9 mouse cellular contexts compared by ENCODE assay signal in the genomic region with DNA sequence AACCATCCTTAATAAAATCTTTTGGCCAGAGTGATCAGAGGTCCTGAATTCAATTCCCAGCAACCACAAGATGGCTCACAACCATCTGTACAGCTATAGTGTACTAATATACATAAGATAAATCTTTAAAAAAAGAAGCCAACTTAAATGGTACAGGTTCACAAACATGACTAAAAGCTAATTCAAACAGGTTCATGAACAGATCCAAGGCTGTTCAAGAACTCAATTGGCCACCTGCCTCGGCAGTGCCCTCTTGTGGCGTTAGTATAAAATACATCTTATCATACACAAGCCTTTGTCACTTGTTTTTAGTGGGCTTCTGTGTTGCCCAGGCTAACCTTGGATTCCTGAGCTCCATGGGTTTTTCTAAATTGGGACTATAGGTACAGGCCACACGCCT. TPM values are rescaled to one million over a fixed set of nuclear protein-coding genes. Genes with fewer than 3 reads are reported as not detected.
DNase-seq lines count a peak whose midpoint lies in the region; ATAC-seq and TF ChIP-seq lines count a peak whose summit lies in the region.
"Had no signal": no experiment of that assay in that cellular context is flagged by ENCODE, and none has a peak within 500 bp of the region (broad histone marks: within the 10 kb centered on the region; RNA-seq: fewer than 3 reads in every experiment).

No protein-coding gene starts in this region.

- no peak overlapping the region for H3K4me3 ChIP-seq in forebrain, postnatal 0 days (ENCODE audit: low read depth, low read length)
- H3K4me3 ChIP-seq in forebrain, embryonic 16.5 days (replicated peaks; ENCODE audit: low read length), result no peak overlapping the region
- no peak overlapping the region for H3K4me3 ChIP-seq in hindbrain, postnatal 0 days (ENCODE audit: low read length)

- DNase-seq in forebrain, postnatal 0 days, result peak; percentile 78
- peak; percentile 53 for DNase-seq in right cerebral cortex, adult 18-20 months
- DNase-seq in right cerebral cortex, postnatal 36 days (ENCODE audit: low spot score in 2 of 2), result no peak
- peak; percentile 49 for DNase-seq in cerebellum, adult 8-10 months
- DNase-seq in hindbrain, postnatal 0 days (ENCODE audit: low spot score), result peak; percentile 79
- peak; percentile 77 for DNase-seq in lung, postnatal 36 days
- peak; percentile 36 for DNase-seq in testis, postnatal 14 days (ENCODE audit: low spot score)

- no peak overlapping the region for H3K4me2 ChIP-seq in forebrain, postnatal 0 days (ENCODE audit: low read depth)
- H3K4me2 ChIP-seq in forebrain, embryonic 16.5 days (ENCODE audit: low read length), result no peak overlapping the region
- no peak overlapping the region for H3K4me2 ChIP-seq in hindbrain, postnatal 0 days (ENCODE audit: low read depth, low read length)

- H3K27me3 ChIP-seq in forebrain, postnatal 0 days (ENCODE audit: insufficient read depth, low read length), result no peaks in the 10 kb centered on the region
- H3K27me3 ChIP-seq in forebrain, embryonic 16.5 days (replicated peaks; ENCODE audit: control insufficient read depth, insufficient read depth, low read length), result no peaks in the 10 kb centered on the region
- H3K27me3 ChIP-seq in hindbrain, postnatal 0 days (ENCODE audit: insufficient read depth, low read length), result no peaks in the 10 kb centered on the region

- no peak overlapping the region for H3K27ac ChIP-seq in forebrain, postnatal 0 days (ENCODE audit: low read depth, low read length)
- H3K27ac ChIP-seq in forebrain, embryonic 16.5 days (ENCODE audit: low read length), result no peak overlapping the region
- H3K27ac ChIP-seq in hindbrain, postnatal 0 days, result no peak overlapping the region

- no peaks in the 10 kb centered on the region for H3K4me1 ChIP-seq in forebrain, postnatal 0 days (ENCODE audit: insufficient read depth)
- peaks cover 14% of the 10 kb centered on the region for H3K4me1 ChIP-seq in forebrain, embryonic 16.5 days (replicated peaks; ENCODE audit: control insufficient read depth, insufficient read depth, low read length)
- H3K4me1 ChIP-seq in hindbrain, postnatal 0 days (ENCODE audit: insufficient read depth, low read length), result no peaks in the 10 kb centered on the region

- H3K9me3 ChIP-seq in forebrain, postnatal 0 days (ENCODE audit: low read length), result no peaks in the 10 kb centered on the region
- no peaks in the 10 kb centered on the region for H3K9me3 ChIP-seq in forebrain, embryonic 16.5 days (ENCODE audit: control insufficient read depth, low read length)
- H3K9me3 ChIP-seq in hindbrain, postnatal 0 days (ENCODE audit: low read length), result no peaks in the 10 kb centered on the region

- ATAC-seq in forebrain, postnatal 0 days, result no peak
- ATAC-seq in forebrain, embryonic 16.5 days, result no peak
- no peak for ATAC-seq in hindbrain, postnatal 0 days

- WGBS in forebrain, postnatal 0 days, result 23% methylated on average over 3 of the region's 3 CpGs
- WGBS in forebrain, embryonic 16.5 days, result 20% methylated on average over 3 of the region's 3 CpGs
- 14% methylated on average over 3 of the region's 3 CpGs for WGBS in hindbrain, postnatal 0 days

- H3K9ac ChIP-seq in forebrain, postnatal 0 days, result no peak overlapping the region
- no peak overlapping the region for H3K9ac ChIP-seq in forebrain, embryonic 16.5 days (replicated peaks; ENCODE audit: low read depth, low read length)
- H3K9ac ChIP-seq in hindbrain, postnatal 0 days (replicated peaks; ENCODE audit: low read length), result no peak overlapping the region

- TF ChIP-seq CTCF in forebrain, postnatal 0 days (IDR thresholded peaks at IDR 0.05; ENCODE audit: low read depth), result peak; percentile 77
- TF ChIP-seq CTCF in hindbrain, postnatal 0 days (IDR thresholded peaks at IDR 0.05; ENCODE audit: low read depth), result peak; percentile 81

- peaks cover 18% of the 10 kb centered on the region for H3K36me3 ChIP-seq in forebrain, postnatal 0 days (ENCODE audit: insufficient read depth)
- H3K36me3 ChIP-seq in forebrain, embryonic 16.5 days (ENCODE audit: control insufficient read depth, insufficient read depth), result peaks cover 11% of the 10 kb centered on the region
- H3K36me3 ChIP-seq in hindbrain, postnatal 0 days (ENCODE audit: insufficient read depth, low read length), result peaks cover 9% of the 10 kb centered on the region; the same call in 1 of the 2 replicates

RNA-seq across cellular contexts. Expression of a gene that starts 3.9 kb away (rescaled TPM):
- 105 and 115 TPM in 2 replicates for total RNA-seq in forebrain, postnatal 0 days (2014; rRNA removed)
- 1,342 and 1,370 TPM in 2 replicates for polyA plus RNA-seq in forebrain, postnatal 0 days (2015; fragmentation: Nextera tagmentation; extraction: Ambion mirVana)
- 1,243 and 1,295 TPM in 2 replicates for polyA plus RNA-seq in forebrain, embryonic 16.5 days (2015; fragmentation: Nextera tagmentation; extraction: Ambion mirVana)
- total RNA-seq in hindbrain, postnatal 0 days (2014; rRNA removed), result 74.1 and 76.5 TPM in 2 replicates
- polyA plus RNA-seq in hindbrain, postnatal 0 days (2015; fragmentation: Nextera tagmentation; extraction: Ambion mirVana), result 1,309 and 1,318 TPM in 2 replicates

RNA-seq across cellular contexts. Expression of a gene that starts 10.6 kb away (rescaled TPM):
- not detected in 2 replicates for total RNA-seq in forebrain, postnatal 0 days (2014; rRNA removed)
- 0.48 and 0.51 TPM in 2 replicates for polyA plus RNA-seq in forebrain, postnatal 0 days (2015; fragmentation: Nextera tagmentation; extraction: Ambion mirVana)
- polyA plus RNA-seq in forebrain, embryonic 16.5 days (2015; fragmentation: Nextera tagmentation; extraction: Ambion mirVana), result not detected in 2 replicates
- not detected in 2 replicates for total RNA-seq in hindbrain, postnatal 0 days (2014; rRNA removed)
- 0.45 and 0.73 TPM in 2 replicates for polyA plus RNA-seq in hindbrain, postnatal 0 days (2015; fragmentation: Nextera tagmentation; extraction: Ambion mirVana)
- total RNA-seq: layer of hippocampus, adult 18-20 months had no signal

RNA-seq across cellular contexts. Expression of a gene that starts 32.4 kb away (rescaled TPM):
- 274 and 518 TPM in 2 replicates for total RNA-seq in forebrain, postnatal 0 days (2014; rRNA removed)
- polyA plus RNA-seq in forebrain, postnatal 0 days (2015; fragmentation: Nextera tagmentation; extraction: Ambion mirVana), result 131 and 237 TPM in 2 replicates
- 72.3 and 164 TPM in 2 replicates for polyA plus RNA-seq in forebrain, embryonic 16.5 days (2015; fragmentation: Nextera tagmentation; extraction: Ambion mirVana)
- 530 and 555 TPM in 2 replicates for total RNA-seq in hindbrain, postnatal 0 days (2014; rRNA removed)
- 344 and 395 TPM in 2 replicates for polyA plus RNA-seq in hindbrain, postnatal 0 days (2015; fragmentation: Nextera tagmentation; extraction: Ambion mirVana)

RNA-seq across cellular contexts. Expression of a gene that starts 53.9 kb away (rescaled TPM):
- total RNA-seq in forebrain, postnatal 0 days (2014; rRNA removed), result not detected in 2 replicates
- not detected in 2 replicates for polyA plus RNA-seq in forebrain, postnatal 0 days (2015; fragmentation: Nextera tagmentation; extraction: Ambion mirVana)
- not detected in 2 replicates for polyA plus RNA-seq in forebrain, embryonic 16.5 days (2015; fragmentation: Nextera tagmentation; extraction: Ambion mirVana)
- total RNA-seq in hindbrain, postnatal 0 days (2014; rRNA removed), result not detected in 2 replicates
- polyA plus RNA-seq in hindbrain, postnatal 0 days (2015; fragmentation: Nextera tagmentation; extraction: Ambion mirVana), result 0.23 TPM in 1 of 2 replicates, not detected in the other
- total RNA-seq: layer of hippocampus, adult 18-20 months had no signal

Comparison
In these comparisons a context has a peak if more than half of its experiments do, and no peak if none do; other contexts are left out.
1. DNase-seq: peak in forebrain, postnatal 0 days (single experiment), right cerebral cortex, adult 18-20 months (single experiment), cerebellum, adult 8-10 months (single experiment), hindbrain, postnatal 0 days (single experiment), lung, postnatal 36 days (single experiment) and testis, postnatal 14 days (single experiment); none in right cerebral cortex, postnatal 36 days (0 of 2).